Mouse (Mus musculus) heart, postnatal 25 days (tissue): ENCODE measurements around the gene Metap1d. TPM values are rescaled to one million over a fixed set of nuclear protein-coding genes. Genes with fewer than 3 reads are reported as not detected.

Source experiments
- DNase-seq: peaks from one replicate; pipeline ENCODE4 v3.0.0; 2022; ENCODE audit warnings: low spot score
- intact Hi-C: fragments of 180-260 bp; cut with DNase I; formaldehyde crosslinking; loops from one replicate; pipeline ENCODE4 v1.15.1; 2025
- total RNA-seq, 2 experiments: library from RNA; stranded (reverse); gene quantifications; 2 replicates each; pipeline ENCODE4 v1.2.3; 2021

The Metap1d gene
- total RNA-seq, 2 experiments from 2014 or later, result 45.8 to 47.9 TPM

- intact Hi-C loops, result loop anchor here (10.0 kb wide), 1 partner anchor 387 kb away; no protein-coding TSS in a partner anchor
- no peak for DNase-seq
These were observed 88.5 kb downstream of the Metap1d start for GRCm38 (mm10) chr2:71541418-71542226.

- intact Hi-C loops, result loop anchor here (10.0 kb wide), 1 partner anchor 388 kb away; no protein-coding TSS in a partner anchor
- no peak for DNase-seq
These were observed 89.2 kb downstream of the Metap1d start for GRCm38 (mm10) chr2:71542227-71542815.

GRCm38 (mm10) chr2:71542816-71543301 lies 89.8 kb downstream of the Metap1d start:
- intact Hi-C loops, result loop anchor here (10.0 kb wide), 1 partner anchor 388 kb away; no protein-coding TSS in a partner anchor
- no peak for DNase-seq

DNA sequence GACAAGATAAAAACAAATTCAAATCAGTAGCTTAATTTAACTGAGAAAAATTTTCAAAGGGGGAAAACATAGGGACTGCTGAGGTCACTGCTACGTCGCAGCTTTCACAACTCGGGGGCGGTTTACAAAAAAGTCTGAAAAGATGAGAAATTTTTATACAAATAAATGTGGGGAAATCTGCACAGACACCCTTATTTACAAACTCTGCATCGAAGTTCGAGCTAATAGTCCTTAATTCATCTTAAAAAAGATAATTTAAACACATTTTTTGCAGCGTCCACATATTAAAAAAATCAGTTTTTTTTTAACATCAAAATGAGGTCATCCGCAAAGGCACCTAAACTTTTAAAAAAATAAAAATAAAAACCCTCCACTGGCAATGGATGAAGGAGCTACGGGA lies 90.5 kb downstream of the Metap1d start:
- intact Hi-C loops, result loop anchor here (10.0 kb wide), 1 partner anchor 389 kb away; no protein-coding TSS in a partner anchor
- no peak for DNase-seq

GRCm38 (mm10) chr2:71543948-71544347 lies 90.9 kb downstream of the Metap1d start:
- intact Hi-C loops, result loop anchor here (10.0 kb wide), 1 partner anchor 389 kb away; no protein-coding TSS in a partner anchor
- no peak for DNase-seq

DNA sequence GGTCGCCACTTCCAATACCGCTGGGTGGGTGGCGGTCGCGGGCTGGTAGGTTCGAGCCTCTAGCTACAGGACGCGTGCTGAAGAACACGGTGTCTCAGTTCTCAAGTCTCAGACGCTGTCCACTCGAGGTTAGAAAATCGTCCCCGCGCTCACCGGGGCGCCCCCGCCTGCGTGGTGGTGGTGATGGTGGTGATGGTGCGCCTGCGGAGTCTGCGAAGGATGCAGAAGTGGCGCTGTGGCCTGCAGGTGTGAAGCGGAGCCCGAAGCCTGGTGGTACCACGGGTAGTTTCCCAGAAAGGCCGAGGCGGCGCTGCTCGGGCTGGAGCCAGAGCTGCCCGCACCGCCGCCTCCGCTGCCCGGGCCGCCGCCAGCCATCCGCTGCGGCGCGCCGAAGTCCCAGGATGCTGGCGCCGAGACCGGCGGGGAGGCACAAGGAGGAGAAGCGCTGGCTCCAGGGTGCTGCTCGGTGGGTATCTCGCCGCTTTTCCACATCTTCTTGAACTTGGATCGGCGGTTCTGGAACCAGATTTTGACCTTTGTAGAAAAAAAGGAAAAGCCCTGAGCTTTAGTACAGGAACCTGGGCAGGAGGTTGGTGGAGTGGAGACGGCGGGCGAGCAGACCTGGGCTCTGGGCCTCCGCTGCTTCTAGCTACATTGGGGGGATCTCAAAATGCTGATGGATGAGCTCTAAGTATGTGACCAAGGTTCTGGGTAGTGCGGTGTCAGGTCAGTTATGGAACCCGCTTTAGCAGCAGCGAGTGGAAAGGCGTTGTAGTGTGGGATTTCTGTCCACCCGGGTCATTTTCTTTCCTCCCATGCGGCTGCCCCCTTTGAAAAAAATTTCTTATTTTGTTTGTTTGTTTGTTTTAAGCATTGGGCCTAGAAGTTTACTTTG lies 91.6 kb downstream of the Metap1d start:
- no peak for DNase-seq
- intact Hi-C loops, result loop anchor here (5.0 to 10.0 kb wide), 3 partner anchors 92 to 390 kb away; partner anchors contain the start of gene Metap1d

DNA sequence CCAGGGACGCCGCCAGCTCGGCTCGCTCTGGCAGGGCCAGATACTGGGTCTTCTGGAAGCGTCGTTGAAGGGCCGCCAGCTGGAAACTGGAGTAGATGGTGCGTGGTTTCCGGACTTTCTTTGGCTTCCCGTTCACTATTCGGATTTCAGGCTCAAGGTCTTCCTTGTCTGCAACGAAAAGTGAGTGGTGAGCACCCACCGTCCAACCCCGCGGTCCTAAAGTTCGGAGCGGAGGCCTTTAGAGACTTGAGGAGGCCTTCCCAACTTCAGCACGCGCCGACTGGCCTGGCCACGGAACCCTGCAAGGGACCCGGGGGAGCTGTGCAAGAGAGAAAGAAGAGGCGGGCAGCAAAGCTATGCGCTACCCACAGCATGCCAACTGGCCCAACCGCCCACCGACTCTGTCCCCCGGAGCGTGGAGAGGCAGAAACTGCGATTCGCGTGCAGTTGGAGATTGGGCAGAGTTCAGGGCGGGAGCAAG lies 92.4 kb downstream of the Metap1d start:
- intact Hi-C loops, result loop anchor here (5.0 to 10.0 kb wide), 3 partner anchors 93 to 391 kb away; partner anchors contain the start of gene Metap1d
- DNase-seq, result no peak

DNA sequence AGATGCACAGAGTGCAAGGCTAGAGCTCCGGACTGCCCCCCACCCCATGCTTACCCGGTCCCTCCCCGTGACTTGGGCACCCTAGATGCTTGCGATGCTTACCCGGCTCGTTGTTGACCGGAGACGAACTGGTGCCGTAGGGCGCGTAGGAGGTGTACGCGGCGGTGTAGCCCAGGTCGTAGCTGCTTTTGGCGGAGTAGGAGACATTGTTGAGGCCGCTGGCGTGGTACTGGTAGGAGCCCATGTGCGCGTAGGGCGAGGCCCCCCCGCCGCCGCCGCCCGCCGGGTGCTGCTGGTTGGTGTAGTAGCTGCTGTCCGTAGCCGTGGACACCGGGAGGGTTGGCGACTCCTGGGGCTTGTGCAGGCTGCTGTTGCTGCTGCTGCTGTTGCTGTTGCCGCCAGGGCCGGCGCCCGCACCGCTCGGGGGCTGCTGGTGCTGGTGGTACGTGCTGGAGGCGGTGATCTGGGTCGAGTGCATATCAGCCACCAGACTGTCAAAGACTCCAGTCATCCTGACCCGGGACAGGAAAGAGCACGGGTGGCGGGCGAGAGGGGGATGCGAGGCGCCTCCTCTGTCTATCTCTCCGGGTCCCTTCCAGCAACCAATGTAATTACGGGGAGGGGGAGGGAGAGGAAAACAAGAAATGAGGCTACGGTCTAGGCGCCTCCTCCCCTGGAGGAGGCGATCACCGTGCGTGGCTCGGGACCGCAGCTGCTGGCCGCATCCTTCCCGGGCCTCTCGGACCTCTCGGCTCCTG lies 93.0 kb downstream of the Metap1d start:
- no peak for DNase-seq

DNA sequence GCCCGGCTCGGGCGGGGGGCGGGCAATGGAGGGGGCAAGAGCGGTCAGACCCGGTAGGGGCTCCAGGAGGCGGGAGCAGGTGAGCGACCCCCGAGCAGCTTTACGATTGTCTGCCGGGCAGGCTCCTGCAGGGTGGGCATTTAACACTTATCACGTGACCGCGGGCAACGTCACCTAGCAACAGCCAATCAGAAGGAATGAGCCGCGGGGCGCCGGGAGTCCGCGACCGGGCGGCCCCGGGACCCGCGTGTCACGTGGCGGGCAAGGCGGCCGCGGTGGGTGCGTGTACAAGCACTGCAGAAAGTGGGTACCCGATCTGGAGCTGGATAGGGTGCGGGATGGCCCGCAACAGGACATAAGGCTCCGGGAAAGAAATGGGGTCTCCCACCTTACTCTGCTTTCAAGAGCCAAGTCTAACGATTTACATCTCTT lies 93.6 kb downstream of the Metap1d start, which contains the start of gene Dlx2:
Gene Dlx2, minus strand, starts transcription at position 115 of the 432 bp plus-strand sequence.
- intact Hi-C loops, result loop anchor here (2.0 to 10.0 kb wide), 4 partner anchors 16 to 392 kb away; partner anchors contain the start of gene Metap1d
- no peak for DNase-seq

More for the DNA sequence above, 93.0 kb downstream of the Metap1d start:
- intact Hi-C loops, result loop anchor here (2.0 to 10.0 kb wide), 4 partner anchors 15 to 391 kb away; partner anchors contain the start of gene Metap1d

- no peak for DNase-seq
These were observed 94.8 kb downstream of the Metap1d start for GRCm38 (mm10) chr2:71547829-71548228.

GRCm38 (mm10) chr2:71550330-71550729 lies 97.3 kb downstream of the Metap1d start:
- no peak for DNase-seq
- intact Hi-C loops, result no loop called here

More at GRCm38 (mm10) chr2:71547829-71548228, 94.8 kb downstream of the Metap1d start:
- intact Hi-C loops, result loop anchor here (2.0 to 10.0 kb wide), 4 partner anchors 17 to 393 kb away; partner anchors contain the start of gene Metap1d

GRCm38 (mm10) chr2:71551704-71552103 lies 98.6 kb downstream of the Metap1d start:
- DNase-seq, result no peak
- intact Hi-C loops, result no loop called here

- intact Hi-C loops, result no loop called here
- DNase-seq, result no peak
These were observed 103.0 kb downstream of the Metap1d start for GRCm38 (mm10) chr2:71556071-71556470.

DNA sequence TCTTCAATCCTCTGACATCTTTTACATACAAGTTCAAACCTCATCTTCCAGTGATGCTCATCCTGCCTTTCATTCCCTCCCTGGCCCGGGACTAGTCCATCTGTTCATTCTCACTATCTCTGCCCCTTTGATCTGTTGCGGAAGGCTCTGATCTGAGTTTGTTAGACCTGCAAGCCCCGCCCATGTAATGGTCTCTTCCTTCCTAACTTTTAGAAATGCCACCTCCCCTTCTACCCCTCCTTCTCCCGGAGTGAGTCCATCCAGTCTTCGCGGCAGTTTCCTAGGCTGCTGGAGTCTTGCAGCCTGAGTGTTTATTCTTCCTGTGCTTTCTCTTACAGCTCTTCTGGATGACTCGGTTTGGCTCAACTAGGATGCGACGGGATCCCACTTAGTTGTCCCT lies 113.4 kb downstream of the Metap1d start:
- intact Hi-C loops, result no loop called here
- no peak for DNase-seq

DNA sequence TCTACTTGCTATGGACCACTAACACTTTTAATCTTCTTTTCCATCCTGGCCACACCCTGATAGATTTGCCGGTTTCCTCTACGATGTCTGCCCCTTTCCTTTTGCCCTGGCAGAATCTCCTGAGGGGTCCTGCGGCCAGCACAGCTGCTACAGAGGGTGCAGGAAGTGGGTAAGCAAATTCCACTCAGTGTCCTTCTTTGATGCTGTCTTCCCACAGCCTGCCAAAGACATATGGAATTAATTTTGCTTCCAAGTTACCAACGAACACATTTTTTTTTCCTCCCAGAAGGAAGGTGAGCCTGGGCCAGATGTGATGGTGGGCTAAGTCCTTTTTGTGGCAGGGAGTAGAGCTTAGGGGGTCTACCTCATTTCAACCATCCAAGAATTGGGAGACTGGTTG lies 120.7 kb downstream of the Metap1d start:
- intact Hi-C loops, result no loop called here
- no peak for DNase-seq
